Mouse (Mus musculus): ENCODE measurements around the gene Itpkc. TPM values are rescaled to one million over a fixed set of nuclear protein-coding genes. Genes with fewer than 3 reads are reported as not detected.

Itpkc gene
- polyA plus RNA-seq, 1 experiment from 2014 or later = 5.9 TPM

DNA sequence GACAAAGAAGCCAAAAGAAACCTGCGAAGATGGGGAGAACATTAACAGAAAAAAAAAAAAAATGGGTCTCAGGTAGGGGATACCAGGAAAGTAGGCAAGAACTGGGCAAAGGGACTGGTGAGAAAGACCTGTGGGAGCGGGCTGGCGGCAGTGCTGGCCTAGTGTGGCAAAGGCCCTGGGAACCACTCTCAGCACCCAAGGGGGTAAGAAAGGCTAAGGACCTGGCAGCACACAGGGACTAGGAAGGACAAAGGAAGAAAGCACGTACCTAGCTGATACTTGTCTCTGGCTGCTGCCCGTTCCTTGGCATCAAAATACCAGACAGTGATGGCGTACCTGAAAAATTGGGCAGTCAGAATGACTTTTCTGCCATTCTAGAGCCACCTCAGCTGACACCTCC, 69.2 kb downstream of the Itpkc start:
- WGBS = 95% methylated on average over 6 of the region's 6 CpGs

DNA sequence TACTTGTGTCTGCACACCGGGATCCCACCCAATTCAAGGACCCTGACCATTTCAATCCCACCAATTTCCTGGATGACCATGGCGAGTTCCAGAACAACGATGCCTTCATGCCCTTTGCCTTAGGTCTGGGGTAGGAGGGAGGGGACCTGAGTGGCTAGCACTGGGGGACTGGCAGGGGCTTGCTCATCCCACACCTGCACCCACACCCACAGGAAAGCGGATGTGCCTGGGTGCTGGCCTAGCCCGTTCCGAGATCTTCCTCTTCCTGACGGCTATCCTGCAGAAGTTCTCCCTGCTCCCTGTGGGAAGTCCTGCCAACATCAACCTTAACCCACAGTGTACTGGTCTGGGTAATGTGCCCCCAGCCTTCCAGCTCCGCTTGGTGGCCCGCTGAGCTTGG, 70.3 kb downstream of the Itpkc start:
- H3K4me3 ChIP-seq (ENCODE audit: low read depth, low read length) = no peak overlapping the region
- no peak for ATAC-seq (ENCODE audit: insufficient read depth)
- H3K9ac ChIP-seq = no peak overlapping the region
- 0 out of 2 replicates have a peak, but pooled peaks cover 3% of the 10 kb centered on the region for H3K4me1 ChIP-seq (ENCODE audit: insufficient read depth)
- H3K9me3 ChIP-seq (ENCODE audit: low read depth, low read length) = no peaks in the 10 kb centered on the region
- no peaks in the 10 kb centered on the region for H3K27me3 ChIP-seq (ENCODE audit: insufficient read depth, low read length)
- 92% methylated on average over 9 of the region's 9 CpGs for WGBS
- DNase-seq = no peak
- H3K27ac ChIP-seq (ENCODE audit: low read depth) = no peak overlapping the region
- H3K36me3 ChIP-seq (ENCODE audit: insufficient read depth) = peaks cover 57% of the 10 kb centered on the region
- no peak overlapping the region for H3K4me2 ChIP-seq
- TF ChIP-seq CTCF (IDR thresholded peaks at IDR 0.05; ENCODE audit: low read depth) = no peak

More for the DNA sequence above, 69.2 kb downstream of the Itpkc start:
- no peak overlapping the region for H3K4me2 ChIP-seq
- no peak for TF ChIP-seq CTCF (IDR thresholded peaks at IDR 0.05; ENCODE audit: low read depth)
- no peaks in the 10 kb centered on the region for H3K27me3 ChIP-seq (ENCODE audit: insufficient read depth, low read length)
- ATAC-seq (ENCODE audit: insufficient read depth) (no peak), DNase-seq (no peak)
- no peak overlapping the region for H3K9ac ChIP-seq
- peaks cover 12% of the 10 kb centered on the region; the same call in 1 of the 2 replicates for H3K4me1 ChIP-seq (ENCODE audit: insufficient read depth)
- H3K4me3 ChIP-seq (ENCODE audit: low read depth, low read length) = no peak overlapping the region
- no peaks in the 10 kb centered on the region for H3K9me3 ChIP-seq (ENCODE audit: low read depth, low read length)
- H3K36me3 ChIP-seq (ENCODE audit: insufficient read depth) = peaks cover 67% of the 10 kb centered on the region
- H3K27ac ChIP-seq (ENCODE audit: low read depth) = no peak overlapping the region

MicroRNAs within 50 kb of the gene (microRNA counts, 519-probe panel; counts per million panel counts)
- microRNA mmu-miR-1191 = 30.5 counts per million

Small RNAs within 50 kb of the gene (microRNA-seq; reads per million reads assigned to microRNA genes)
- gene Mir1191 (ENCODE audit: borderline number of aligned reads) (2.6 reads per million, percentile 6 among the genes with 10 or more reads in this experiment), gene Mir3101 (ENCODE audit: borderline number of aligned reads) (0.95 reads per million)

Other genes with a start within 250 kb of the Itpkc start
- not detected in 2 replicates for gene Cyp2a12, start 199.6 kb downstream of the Itpkc start, polyA plus RNA-seq (2014; fragmentation: Nextera tagmentation; extraction: Ambion mirVana)
- 9.3 and 12.3 TPM in 2 replicates for gene Cyp2f2, start 108.8 kb downstream of the Itpkc start, polyA plus RNA-seq (2014; fragmentation: Nextera tagmentation; extraction: Ambion mirVana)
- 0.11 and 0.20 TPM in 2 replicates for gene Cyp2t4, start 74.9 kb downstream of the Itpkc start, polyA plus RNA-seq (2014; fragmentation: Nextera tagmentation; extraction: Ambion mirVana)
- gene Egln2, start 61.9 kb downstream of the Itpkc start, polyA plus RNA-seq (2014; fragmentation: Nextera tagmentation; extraction: Ambion mirVana) = 48.4 and 50.0 TPM in 2 replicates
- 59.4 and 62.1 TPM in 2 replicates for gene Rab4b, start 49.8 kb downstream of the Itpkc start, polyA plus RNA-seq (2014; fragmentation: Nextera tagmentation; extraction: Ambion mirVana)
- 0.55 and 1.5 TPM in 2 replicates for gene Gm21983, start 47.6 kb downstream of the Itpkc start, polyA plus RNA-seq (2014; fragmentation: Nextera tagmentation; extraction: Ambion mirVana)
- gene Mia, start 47.5 kb downstream of the Itpkc start, polyA plus RNA-seq (2014; fragmentation: Nextera tagmentation; extraction: Ambion mirVana) = 155 and 161 TPM in 2 replicates
- 3.2 and 3.8 TPM in 2 replicates for gene BC024978, start 32.9 kb downstream of the Itpkc start, polyA plus RNA-seq (2014; fragmentation: Nextera tagmentation; extraction: Ambion mirVana)
- gene Snrpa, start 32.4 kb downstream of the Itpkc start, polyA plus RNA-seq (2014; fragmentation: Nextera tagmentation; extraction: Ambion mirVana) = 293 and 320 TPM in 2 replicates
- 12.8 and 13.7 TPM in 2 replicates for gene Coq8b, start 4.4 kb upstream of the Itpkc start, polyA plus RNA-seq (2014; fragmentation: Nextera tagmentation; extraction: Ambion mirVana)
- gene Numbl, start 29.8 kb upstream of the Itpkc start, polyA plus RNA-seq (2014; fragmentation: Nextera tagmentation; extraction: Ambion mirVana) = 15.2 and 16.2 TPM in 2 replicates
- 73.5 and 86.0 TPM in 2 replicates for gene Ltbp4, start 109.0 kb upstream of the Itpkc start, polyA plus RNA-seq (2014; fragmentation: Nextera tagmentation; extraction: Ambion mirVana)
- 45.1 and 53.5 TPM in 2 replicates for gene Shkbp1, start 127.4 kb upstream of the Itpkc start, polyA plus RNA-seq (2014; fragmentation: Nextera tagmentation; extraction: Ambion mirVana)
- 0.73 and 1.6 TPM in 2 replicates for gene Gm20479, start 128.8 kb upstream of the Itpkc start, polyA plus RNA-seq (2014; fragmentation: Nextera tagmentation; extraction: Ambion mirVana)
- 0.31 and 0.51 TPM in 2 replicates for gene Sptbn4, start 219.0 kb upstream of the Itpkc start, polyA plus RNA-seq (2014; fragmentation: Nextera tagmentation; extraction: Ambion mirVana)
- 54.5 and 56.0 TPM in 2 replicates for gene Blvrb, start 219.3 kb upstream of the Itpkc start, polyA plus RNA-seq (2014; fragmentation: Nextera tagmentation; extraction: Ambion mirVana)
- gene Sertad3, start 245.1 kb upstream of the Itpkc start, polyA plus RNA-seq (2014; fragmentation: Nextera tagmentation; extraction: Ambion mirVana) = 22.0 and 24.3 TPM in 2 replicates

All from lung, embryonic 14.5 days (tissue).